Mouse (Mus musculus) CH12.LX (cell line): Measurements from ENCODE around the gene Pom121. TPM values are rescaled to one million over a fixed set of nuclear protein-coding genes. Genes with fewer than 3 reads are reported as not detected.

Experiments
- DNase-seq: peaks from one replicate; pipeline ENCODE4 v3.0.0-alpha.2; 2013; ENCODE audit errors: extremely low read depth
- H3K27ac ChIP-seq: 2 replicates; pipeline ENCODE4 v1.5.1; 2012; ENCODE audit warnings: low read depth, mild to moderate bottlenecking, control low read depth, moderate library complexity; ENCODE audit not compliant: insufficient read depth
- H3K27me3 ChIP-seq: replicated peaks from 2 replicates; pipeline ENCODE3; 2012; ENCODE audit warnings: inconsistent platforms
- H3K36me3 ChIP-seq, 2 experiments: replicated peaks in 1 of 2; 2 replicates each; pipeline versions ENCODE3 to v1.6.1; 2012; ENCODE audit warnings: inconsistent platforms in 1 of 2, low read length in 1 of 2, mild to moderate bottlenecking in 1 of 2, mixed read lengths in 1 of 2, moderate library complexity in 1 of 2; ENCODE audit not compliant: control insufficient read depth in 1 of 2, insufficient read depth in 1 of 2
- H3K4me1 ChIP-seq, 2 experiments: 2 replicates each; pipeline ENCODE4 v1.6.1; 2012; ENCODE audit warnings: inconsistent platforms in 1 of 2, moderate library complexity in 1 of 2; ENCODE audit not compliant: insufficient read depth in 2 of 2, control insufficient read depth in 1 of 2
- H3K4me2 ChIP-seq: 2 replicates; pipeline ENCODE4 v1.6.1; 2012; ENCODE audit warnings: low read depth, mild to moderate bottlenecking, control low read depth; ENCODE audit not compliant: poor library complexity, insufficient read depth, severe bottlenecking
- H3K4me3 ChIP-seq, 3 experiments: fragments of 150-350 bp in 1 of 3; sonication (generic) in 1 of 3; replicated peaks in 1 of 3; 2 replicates each; pipeline versions ENCODE3 to v1.5.1; 2011 to 2012; ENCODE audit warnings: low read depth in 2 of 3, low read length in 2 of 3, mild to moderate bottlenecking in 2 of 3, moderate library complexity in 2 of 3, control low read depth in 1 of 3, improper control_type of control experiment in 1 of 3, inconsistent platforms in 1 of 3, mixed read lengths in 1 of 3; ENCODE audit not compliant: poor library complexity in 1 of 3
- H3K79me2 ChIP-seq: replicated peaks from 2 replicates; pipeline ENCODE4 v1.6.1; 2012; ENCODE audit warnings: mild to moderate bottlenecking, moderate library complexity; ENCODE audit not compliant: control insufficient read depth, poor library complexity, insufficient read depth, severe bottlenecking; ENCODE audit errors: extremely low read depth
- H3K9ac ChIP-seq: 2 replicates; pipeline ENCODE4 v1.6.1; 2012; ENCODE audit warnings: low read depth, mild to moderate bottlenecking, control low read depth, moderate library complexity; ENCODE audit not compliant: insufficient read depth
- H3K9me3 ChIP-seq: replicated peaks from 2 replicates; pipeline ENCODE3; 2012; ENCODE audit warnings: low read length, inconsistent platforms, mixed read lengths
- CTCF ChIP-seq, 2 experiments: IDR thresholded peaks in 1 of 2; conservative IDR thresholded peaks in 1 of 2; 2 replicates each; pipeline ENCODE4 v1.5.1; 2011 to 2012; ENCODE audit warnings: low read depth in 2 of 2, low read length in 2 of 2, improper control_type of control experiment in 1 of 2, inconsistent platforms in 1 of 2, mild to moderate bottlenecking in 1 of 2, moderate library complexity in 1 of 2
- ELF1 ChIP-seq: IDR thresholded peaks from 2 replicates; pipeline ENCODE4 v1.6.1; 2014; ENCODE audit warnings: low read depth, mild to moderate bottlenecking, inconsistent platforms, low read length, improper control_type of control experiment
- EP300 ChIP-seq: IDR thresholded peaks from 2 replicates; pipeline ENCODE4 v1.6.1; 2011; ENCODE audit warnings: low read length, improper control_type of control experiment
- IRF4 ChIP-seq: IDR thresholded peaks from 2 replicates; pipeline ENCODE4 v1.6.1; 2014; ENCODE audit warnings: low read depth, mild to moderate bottlenecking, inconsistent platforms, low read length, improper control_type of control experiment
- MAZ ChIP-seq: IDR thresholded peaks from 2 replicates; pipeline ENCODE4 v1.6.1; 2012; ENCODE audit warnings: low read depth, mild to moderate bottlenecking, inconsistent platforms, low read length, improper control_type of control experiment, moderate library complexity
- MEF2A ChIP-seq: IDR thresholded peaks from 2 replicates; pipeline ENCODE4 v1.6.1; 2014; ENCODE audit warnings: low read depth, mild to moderate bottlenecking, inconsistent platforms, low read length, improper control_type of control experiment, borderline replicate concordance
- POLR2A ChIP-seq: IDR thresholded peaks from 2 replicates; pipeline ENCODE4 v1.6.1; 2011; ENCODE audit warnings: low read depth, mild to moderate bottlenecking, improper control_type of control experiment, low read length
- POLR2AphosphoS2 ChIP-seq: IDR thresholded peaks from 2 replicates; pipeline ENCODE4 v1.6.1; 2011; ENCODE audit warnings: low read depth, low read length, improper control_type of control experiment
- RAD21 ChIP-seq: IDR thresholded peaks from 2 replicates; pipeline ENCODE4 v1.6.1; 2011; ENCODE audit warnings: low read depth, mild to moderate bottlenecking, low read length, improper control_type of control experiment, moderate library complexity
- RCOR1 ChIP-seq: conservative IDR thresholded peaks from 2 replicates; pipeline ENCODE4 v1.6.1; 2012; ENCODE audit warnings: low read depth, mild to moderate bottlenecking, inconsistent platforms, low read length, improper control_type of control experiment
- SIN3A ChIP-seq: IDR thresholded peaks from 2 replicates; pipeline ENCODE4 v1.6.1; 2012; ENCODE audit warnings: low read length, improper control_type of control experiment, inconsistent platforms
- SMC3 ChIP-seq: IDR thresholded peaks from 2 replicates; pipeline ENCODE4 v1.6.1; 2011; ENCODE audit warnings: low read depth, low read length, improper control_type of control experiment
- TBP ChIP-seq: conservative IDR thresholded peaks from 2 replicates; pipeline ENCODE4 v1.6.1; 2011; ENCODE audit warnings: low read depth, low read length, improper control_type of control experiment
- TCF12 ChIP-seq: IDR thresholded peaks from 2 replicates; pipeline ENCODE4 v1.6.1; 2014; ENCODE audit warnings: low read depth, mild to moderate bottlenecking, inconsistent platforms, low read length, improper control_type of control experiment
- UBTF ChIP-seq: IDR thresholded peaks from 2 replicates; pipeline ENCODE4 v1.6.1; 2012; ENCODE audit warnings: low read depth, mild to moderate bottlenecking, inconsistent platforms, low read length, improper control_type of control experiment, moderate library complexity
- USF1 ChIP-seq: IDR thresholded peaks from 2 replicates; pipeline ENCODE4 v1.6.1; 2014; ENCODE audit warnings: low read depth, mild to moderate bottlenecking, inconsistent platforms, low read length, improper control_type of control experiment
- ZC3H11A ChIP-seq: IDR thresholded peaks from 2 replicates; pipeline ENCODE4 v1.6.1; 2012; ENCODE audit warnings: low read depth, mild to moderate bottlenecking, inconsistent platforms, low read length, improper control_type of control experiment
- ZNF384 ChIP-seq: IDR thresholded peaks from 2 replicates; pipeline ENCODE4 v1.6.1; 2012; ENCODE audit warnings: low read depth, low read length, improper control_type of control experiment, inconsistent platforms
- dilution Hi-C: fragments of 300-500 bp; cut with MboI; formaldehyde crosslinking; loops from 2 replicates; pipeline ENCODE4 v1.14.3; 2020; ENCODE audit warnings: low sequenced_read_pairs; ENCODE audit not compliant: extremely low pct_unique_long_range_greater_than_20kb, extremely low pct_ligation_motif_present
- in situ Hi-C: fragments of 300-500 bp; cut with MboI; formaldehyde crosslinking; loops from 3 replicates; pipeline ENCODE4 v1.14.3; 2019; ENCODE audit warnings: low sequenced_read_pairs, low pct_ligation_motif_present, low pct_unique_long_range_greater_than_20kb, mixed read lengths
- polyA plus RNA-seq: library from polyadenylated mRNA; unstranded; fragments of >175 nt; gene quantifications from 2 replicates; pipeline ENCODE4 v1.2.1, GENCODE M21; 2012; ENCODE audit warnings: low read depth; ENCODE audit not compliant: insufficient read length
- total RNA-seq, 2 experiments: library from RNA; depleted of rRNA; stranded (reverse); fragments of 300-350 nt in 1 of 2; fragments of >200 nt in 1 of 2; gene quantifications; 2 replicates each; pipeline ENCODE4 v1.2.3; 2012 to 2014

Pom121 gene
- total and polyA plus RNA-seq, 3 experiments = 3.4 to 54.0 (median 10.4) TPM

GRCm38 (mm10) chr5:135428786-135429185 is 34.4 kb upstream of the Pom121 start:
- Histone ChIP-seq H3K4me1 (peaks cover 5 to 37% of the 10 kb centered on the region in 2 experiments; a peak in 3 of 4 replicates), H3K4me3 (no peak overlapping the region), H3K9ac (no peak overlapping the region), H3K9me3 (peaks cover under 1% of the 10 kb centered on the region), H3K27me3 (no peaks in the 10 kb centered on the region), H3K79me2 (no peaks in the 10 kb centered on the region), H3K4me2 (no peak overlapping the region), H3K27ac (no peak overlapping the region), H3K36me3 (peaks cover 2 to 49% of the 10 kb centered on the region in 2 experiments)
- DNase-seq = peak; percentile 22
- TF ChIP-seq ZC3H11A = no peak
- TF ChIP-seq POLR2A = no peak
- TF ChIP-seq CTCF (conservative IDR thresholded peaks at IDR 0.05 in 1 of 2, IDR thresholded peaks at IDR 0.05 in 1 of 2; ENCODE audit: low read depth in 2 of 2, low read length in 2 of 2) = peak; percentile 48 to 76
- TF ChIP-seq SMC3 = peak; percentile 77
- no peak for TF ChIP-seq TBP
- peak; percentile 66 for TF ChIP-seq RAD21
- in situ Hi-C loops = no loop called here
- dilution Hi-C loops = no loop called here

DNA sequence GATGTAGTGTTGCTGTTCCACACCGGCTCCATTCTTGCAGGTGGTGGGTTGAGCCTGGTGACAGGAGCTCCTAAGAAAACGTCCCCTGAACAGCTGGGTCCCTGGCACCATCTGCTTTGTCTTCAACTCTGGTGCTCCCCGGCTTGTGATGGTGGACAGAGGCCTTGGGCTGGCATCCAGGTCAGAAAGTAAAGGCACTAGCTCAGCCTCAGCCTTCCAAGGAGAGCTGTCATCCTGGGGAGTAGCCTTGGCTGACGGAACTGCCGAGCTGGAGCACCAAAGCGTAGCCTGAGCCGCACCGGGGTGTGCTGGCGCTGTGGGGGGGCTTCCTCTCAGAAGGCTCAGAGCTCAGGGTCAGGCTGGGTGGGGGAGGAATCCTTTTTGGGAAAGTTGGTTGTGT is 15.9 kb upstream of the Pom121 start:
- TF ChIP-seq EP300 (no peak), SIN3A (no peak), RAD21 (no peak), ZNF384 (no peak), MAZ (no peak), MEF2A (no peak), RCOR1 (no peak), USF1 (no peak), IRF4 (no peak), TCF12 (no peak), SMC3 (no peak), POLR2A (no peak), ELF1 (no peak), POLR2AphosphoS2 (no peak), UBTF (no peak)
- Histone ChIP-seq H3K79me2 (no peaks in the 10 kb centered on the region), H3K9me3 (no peaks in the 10 kb centered on the region), H3K36me3 (peaks cover 0 to 22% of the 10 kb centered on the region in 2 experiments), H3K4me2 (no peak overlapping the region), H3K4me3 (no peak overlapping the region), H3K9ac (no peak overlapping the region), H3K27me3 (no peaks in the 10 kb centered on the region), H3K27ac (no peak overlapping the region), H3K4me1 (peaks cover 0 to 7% of the 10 kb centered on the region in 2 experiments; a peak in 1 of 4 replicates)
- DNase-seq = no peak
- in situ Hi-C loops = no loop called here
- dilution Hi-C loops = no loop called here
